Mouse (Mus musculus) mouse trophoblast stem cell (cell line): ENCODE measurements around the gene H2-T23.

Experiments used
- in situ Hi-C, 2 experiments: fragments of 300-500 bp; cut with MseI, MboI; formaldehyde crosslinking; loops; 2 replicates in 1 of 2; 3 replicates in 1 of 2; pipeline ENCODE4 v1.15.1; 2025

Gene H2-T23

DNA sequence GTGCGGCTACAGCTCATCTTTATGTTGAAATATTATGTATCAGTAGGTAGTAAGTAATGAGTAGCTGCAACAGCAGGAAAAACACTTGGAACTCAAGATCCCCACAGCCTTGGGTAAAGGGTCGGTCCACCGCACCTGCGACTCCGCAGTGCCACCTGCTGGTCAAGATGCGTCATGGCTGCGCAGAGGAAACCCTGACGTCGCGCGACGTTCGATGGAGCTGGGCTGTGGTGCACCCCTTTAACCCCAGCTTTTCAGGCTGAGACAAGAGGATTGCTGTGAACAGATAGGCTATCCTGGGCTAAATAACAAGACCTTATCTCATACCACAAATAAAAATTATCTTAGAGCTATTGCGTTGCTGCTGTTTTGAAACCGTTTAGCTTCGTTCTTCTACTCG is 39.0 kb downstream of the H2-T23 start:
- in situ Hi-C loops = loop anchor here (5.0 kb wide), 1 partner anchor 56 kb away; no protein-coding TSS in a partner anchor

GRCm38 (mm10) chr17:35991781-35992180 is 40.9 kb downstream of the H2-T23 start:
- in situ Hi-C loops = loop anchor here (5.0 kb wide), 1 partner anchor 54 kb away; no protein-coding TSS in a partner anchor

- in situ Hi-C loops = no loop called here
Measured at GRCm38 (mm10) chr17:35981776-35982175, 50.9 kb downstream of the H2-T23 start.

- in situ Hi-C loops = no loop called here
Measured at GRCm38 (mm10) chr17:35980363-35980754, 52.3 kb downstream of the H2-T23 start.
